Mouse (Mus musculus) liver, postnatal 0 days (tissue): ENCODE measurements around the gene Tepp.

ENCODE experiments used
- CTCF ChIP-seq: sonication (generic); IDR thresholded peaks from 2 replicates; pipeline ENCODE4 v1.5.1; 2016; ENCODE audit warnings: antibody characterized with exemption, low read depth
- EP300 ChIP-seq: IDR thresholded peaks from 2 replicates; pipeline ENCODE4 v1.6.1; 2016; ENCODE audit warnings: antibody characterized with exemption, low read depth, mild to moderate bottlenecking

GRCm38 (mm10) chr8:95361016-95361341 is 50.6 kb downstream of the Tepp start:
- no peak for TF ChIP-seq CTCF
- TF ChIP-seq EP300: no peak
